Mouse (Mus musculus): Measurements from ENCODE around the gene Slc6a17. TPM values are rescaled to one million over a fixed set of nuclear protein-coding genes. Genes with fewer than 3 reads are reported as not detected.

Gene Slc6a17
- polyA plus RNA-seq (2014; fragmentation: Illumina TruSeq; extraction: RNeasy Lipid Tissue Mini Kit (QIAGEN cat#74804); ENCODE audit: low read depth, low replicate concordance): not detected

GRCm38 (mm10) chr3:107517631-107518108 is at the start of gene Slc6a17:
Gene Slc6a17, minus strand, starts transcription at chr3:107518018.

GRCm38 (mm10) chr3:107554842-107555241 is 37.0 kb upstream of the Slc6a17 start, which contains the start of gene Ubl4b:
Gene Ubl4b, minus strand, starts transcription at chr3:107555073.

GRCm38 (mm10) chr3:107459196-107459772 is 58.5 kb downstream of the Slc6a17 start, which contains the start of gene Kcnc4:
Gene Kcnc4, minus strand, starts transcription at chr3:107459552.

Other genes with a start within 250 kb of the Slc6a17 start
- gene Lamtor5, start 239.2 kb downstream of the Slc6a17 start, polyA plus RNA-seq (2014; fragmentation: Illumina TruSeq; extraction: RNeasy Lipid Tissue Mini Kit (QIAGEN cat#74804); ENCODE audit: low read depth, low replicate concordance): 68.6 TPM
- 0.29 TPM for gene Slc16a4, start 226.8 kb downstream of the Slc6a17 start, polyA plus RNA-seq (2014; fragmentation: Illumina TruSeq; extraction: RNeasy Lipid Tissue Mini Kit (QIAGEN cat#74804); ENCODE audit: low read depth, low replicate concordance)
- gene Rbm15, start 184.3 kb downstream of the Slc6a17 start, polyA plus RNA-seq (2014; fragmentation: Illumina TruSeq; extraction: RNeasy Lipid Tissue Mini Kit (QIAGEN cat#74804); ENCODE audit: low read depth, low replicate concordance): 7.9 TPM
- gene Kcnc4, start 58.5 kb downstream of the Slc6a17 start, polyA plus RNA-seq (2014; fragmentation: Illumina TruSeq; extraction: RNeasy Lipid Tissue Mini Kit (QIAGEN cat#74804); ENCODE audit: low read depth, low replicate concordance): not detected
- gene Ubl4b, start 37.1 kb upstream of the Slc6a17 start, polyA plus RNA-seq (2014; fragmentation: Illumina TruSeq; extraction: RNeasy Lipid Tissue Mini Kit (QIAGEN cat#74804); ENCODE audit: low read depth, low replicate concordance): not detected
- gene Alx3, start 77.0 kb upstream of the Slc6a17 start, polyA plus RNA-seq (2014; fragmentation: Illumina TruSeq; extraction: RNeasy Lipid Tissue Mini Kit (QIAGEN cat#74804); ENCODE audit: low read depth, low replicate concordance): not detected
- gene Gm10961, start 113.3 kb upstream of the Slc6a17 start, polyA plus RNA-seq (2014; fragmentation: Illumina TruSeq; extraction: RNeasy Lipid Tissue Mini Kit (QIAGEN cat#74804); ENCODE audit: low read depth, low replicate concordance): not detected
- 4.0 TPM for gene Strip1, start 113.7 kb upstream of the Slc6a17 start, polyA plus RNA-seq (2014; fragmentation: Illumina TruSeq; extraction: RNeasy Lipid Tissue Mini Kit (QIAGEN cat#74804); ENCODE audit: low read depth, low replicate concordance)
- 120 TPM for gene Ahcyl1, start 178.5 kb upstream of the Slc6a17 start, polyA plus RNA-seq (2014; fragmentation: Illumina TruSeq; extraction: RNeasy Lipid Tissue Mini Kit (QIAGEN cat#74804); ENCODE audit: low read depth, low replicate concordance)
- 4.7 TPM for gene Csf1, start 242.5 kb upstream of the Slc6a17 start, polyA plus RNA-seq (2014; fragmentation: Illumina TruSeq; extraction: RNeasy Lipid Tissue Mini Kit (QIAGEN cat#74804); ENCODE audit: low read depth, low replicate concordance)